Mouse (Mus musculus) retina, embryonic 14.5 days (tissue): ENCODE measurements around the gene Smok2a.
A peak's percentile ranks its signal among the peaks of the same experiment; 100 is the strongest.
"Not testable (repeated sequence)": the region's sequence is repeated elsewhere in the genome, so short reads cannot be mapped to it uniquely, and the experiment has no call there.

ENCODE experiments used
- DNase-seq: peaks from one replicate; pipeline ENCODE4 v3.0.0-alpha.2; 2015; ENCODE audit warnings: low spot score

The Smok2a gene

GRCm38 (mm10) chr17:13214169-13214568 lies 6.8 kb upstream of the Smok2a start:
- no peak for DNase-seq

- DNase-seq: peak; percentile 4
Observed at GRCm38 (mm10) chr17:13215595-13215994, 5.4 kb upstream of the Smok2a start.

- not testable (repeated sequence) for DNase-seq
Observed at GRCm38 (mm10) chr17:13221921-13222320, 933 bp downstream of the Smok2a start.

GRCm38 (mm10) chr17:13229957-13230356 lies 9.0 kb downstream of the Smok2a start, which contains the start of gene Smok2b:
Gene Smok2b (plus strand): TSS chr17:13230257.
- DNase-seq: not testable (repeated sequence)

GRCm38 (mm10) chr17:13239461-13239860 lies 18.5 kb downstream of the Smok2a start:
- not testable (repeated sequence) for DNase-seq

- DNase-seq: not testable (repeated sequence)
Observed at GRCm38 (mm10) chr17:13240807-13241727, 20.1 kb downstream of the Smok2a start.

- not testable (repeated sequence) for DNase-seq
Observed at GRCm38 (mm10) chr17:13254786-13255185, 33.8 kb downstream of the Smok2a start.
